Mouse (Mus musculus) forebrain, embryonic 11.5 days (tissue): ENCODE measurements at regions not wholly inside any gene's neighbourhood (a gene's known extent, or its start where the extent isn't known, plus 50 kb on each side); places are given as distances from the start of the nearest gene placed in this dataset.

ENCODE experiments used
- ATAC-seq: fragments of 200-750 bp; cut with Nextera tagmentation; replicated peaks from 2 replicates; pipeline ENCODE4 v1.8.0; 2017; ENCODE audit warnings: moderate TSS enrichment; ENCODE audit not compliant: low FRiP score
- DNase-seq: peaks from one replicate; pipeline ENCODE4 v3.0.0-alpha.2; 2017; ENCODE audit warnings: low spot score
- H3K27ac ChIP-seq: fragments of 300-500 bp; sonication (generic); 2 replicates; pipeline ENCODE4 v1.5.1; 2014; ENCODE audit warnings: low read depth, low read length
- H3K27me3 ChIP-seq: fragments of 300-500 bp; sonication (generic); 2 replicates; pipeline ENCODE4 v1.6.1; 2014; ENCODE audit warnings: mild to moderate bottlenecking, low read length, mixed read lengths; ENCODE audit not compliant: control insufficient read depth, insufficient read depth
- H3K36me3 ChIP-seq: fragments of 300-500 bp; sonication (generic); 2 replicates; pipeline ENCODE4 v1.6.1; 2014; ENCODE audit warnings: mild to moderate bottlenecking, low read length, moderate library complexity, mixed read lengths; ENCODE audit not compliant: control insufficient read depth, insufficient read depth
- H3K4me1 ChIP-seq: fragments of 300-500 bp; sonication (generic); replicated peaks from 2 replicates; pipeline ENCODE4 v1.6.1; 2014; ENCODE audit warnings: low read length, mixed read lengths; ENCODE audit not compliant: control insufficient read depth, insufficient read depth
- H3K4me2 ChIP-seq: fragments of 300-500 bp; sonication (generic); 2 replicates; pipeline ENCODE4 v1.6.1; 2014; ENCODE audit warnings: low read depth, mild to moderate bottlenecking, low read length, moderate library complexity, mixed read lengths; ENCODE audit not compliant: severe bottlenecking
- H3K4me3 ChIP-seq: fragments of 300-500 bp; sonication (generic); 2 replicates; pipeline ENCODE4 v1.5.1; 2014; ENCODE audit warnings: low read depth, low read length
- H3K9ac ChIP-seq: fragments of 300-500 bp; sonication (generic); 2 replicates; pipeline ENCODE4 v1.6.1; 2014; ENCODE audit warnings: low read length
- H3K9me3 ChIP-seq: fragments of 300-500 bp; sonication (generic); 2 replicates; pipeline ENCODE4 v1.6.1; 2016; ENCODE audit warnings: low read length, mixed read lengths; ENCODE audit not compliant: control insufficient read depth
- WGBS: fragments of 180-500 bp; shearing (Covaris S2); extraction: QIAGEN DNeasy Blood & Tissue Kit; methylation state at CpG from one replicate; pipeline ENCODE4 v1.1.7; 2014; 5-methylcytosine and 5-hydroxymethylcytosine counted together

DNA sequence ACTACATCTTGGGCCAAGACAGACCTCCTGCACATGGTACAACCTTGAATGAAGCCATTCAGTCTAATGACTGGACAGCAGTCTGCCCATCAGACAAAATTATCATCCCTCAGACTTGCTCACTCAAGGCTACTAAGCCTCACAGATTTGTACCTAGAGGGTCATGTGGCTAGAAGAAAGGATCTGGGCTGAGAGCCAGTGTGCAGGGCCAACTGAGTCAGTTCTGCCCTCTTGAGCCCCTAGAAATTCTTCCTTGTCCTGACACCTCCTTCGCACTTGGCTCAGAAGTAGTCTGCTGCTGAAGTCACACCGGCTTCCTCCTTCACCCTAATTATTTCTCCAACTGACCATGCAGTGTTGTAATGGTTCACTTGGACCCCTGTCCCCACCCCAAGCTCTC is 207.5 kb downstream of the Qk start:
- H3K27ac ChIP-seq: no peak overlapping the region
- 0 out of 2 replicates have a peak, but pooled peaks cover 2% of the 10 kb centered on the region for H3K4me1 ChIP-seq
- no peaks in the 10 kb centered on the region for H3K27me3 ChIP-seq
- H3K4me2 ChIP-seq: no peak overlapping the region
- H3K9ac ChIP-seq: no peak overlapping the region
- no peak overlapping the region for H3K4me3 ChIP-seq
- 95% methylated on average over 2 of the region's 2 CpGs for WGBS
- no peak for ATAC-seq
- H3K9me3 ChIP-seq: no peaks in the 10 kb centered on the region; the same call in 1 of the 2 replicates
- no peak for DNase-seq
- no peaks in the 10 kb centered on the region for H3K36me3 ChIP-seq

DNA sequence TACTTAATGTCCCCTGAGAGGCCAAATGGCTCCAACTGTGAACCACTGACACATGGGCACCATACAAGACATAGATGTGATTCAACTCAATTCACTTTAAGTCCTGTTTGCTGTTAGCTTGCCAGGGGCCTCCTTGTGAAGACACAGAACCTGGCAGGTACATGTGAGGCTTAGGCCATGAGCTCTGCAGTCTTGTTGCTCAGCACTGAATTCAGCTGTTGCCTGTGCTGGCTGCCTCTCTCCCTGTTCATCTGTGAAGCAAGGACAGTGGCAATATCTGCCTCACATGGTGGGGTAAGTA is 209.3 kb downstream of the Qk start:
- Histone ChIP-seq H3K9ac (no peak overlapping the region), H3K27ac (no peak overlapping the region), H3K27me3 (no peaks in the 10 kb centered on the region), H3K4me1 (0 out of 2 replicates have a peak, but pooled peaks cover 2% of the 10 kb centered on the region), H3K4me2 (no peak overlapping the region), H3K4me3 (no peak overlapping the region), H3K36me3 (no peaks in the 10 kb centered on the region), H3K9me3 (no peaks in the 10 kb centered on the region)
- ATAC-seq (no peak), DNase-seq (no peak)

DNA sequence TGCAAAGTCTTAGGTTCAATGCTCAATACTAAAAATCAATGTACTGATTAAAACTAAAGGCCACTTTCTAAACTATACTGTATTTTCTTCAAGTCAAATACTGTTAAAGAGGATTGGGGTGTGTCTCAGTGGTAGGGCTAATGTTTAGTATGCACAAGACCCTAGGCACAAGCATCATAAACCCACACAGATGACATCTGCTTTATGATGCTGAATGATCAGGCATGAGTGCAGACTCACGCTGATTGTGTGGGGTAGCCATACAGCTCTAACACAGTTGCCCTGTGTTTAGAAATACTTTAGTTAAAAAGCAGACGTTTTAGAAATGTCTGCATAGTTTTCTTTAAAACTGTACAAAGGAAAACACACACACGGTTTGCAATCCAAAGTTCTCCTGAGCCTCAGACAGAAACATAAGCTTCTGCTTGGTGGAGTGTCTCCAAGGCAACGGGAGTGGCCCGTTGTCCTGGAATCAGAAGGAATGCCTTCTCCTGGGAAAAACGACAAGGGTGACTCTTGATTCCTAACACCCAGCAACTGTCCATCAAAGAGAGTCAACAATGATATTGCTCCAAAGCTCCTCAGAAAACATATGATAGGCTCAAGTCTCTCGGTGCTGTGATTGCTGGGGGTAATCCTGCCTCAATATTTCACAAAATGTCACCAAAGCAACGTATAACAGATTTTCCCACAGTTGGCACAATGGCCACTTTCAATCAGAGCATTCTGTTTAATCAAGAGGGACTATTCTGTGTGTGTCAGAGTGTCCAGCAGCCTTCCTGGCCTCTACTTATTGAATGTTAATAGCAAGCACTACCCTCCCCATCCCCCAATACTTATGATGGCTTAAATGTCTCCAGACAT is 209.9 kb downstream of the Qk start:
- no peak overlapping the region for H3K9ac ChIP-seq
- H3K4me2 ChIP-seq: no peak overlapping the region
- H3K27ac ChIP-seq: no peak overlapping the region
- no peaks in the 10 kb centered on the region for H3K36me3 ChIP-seq
- WGBS: 48% methylated on average over 8 of the region's 8 CpGs
- H3K9me3 ChIP-seq: no peaks in the 10 kb centered on the region
- ATAC-seq: no peak
- H3K4me3 ChIP-seq: no peak overlapping the region
- H3K27me3 ChIP-seq: no peaks in the 10 kb centered on the region
- 0 out of 2 replicates have a peak, but pooled peaks cover 2% of the 10 kb centered on the region for H3K4me1 ChIP-seq
- no peak for DNase-seq

DNA sequence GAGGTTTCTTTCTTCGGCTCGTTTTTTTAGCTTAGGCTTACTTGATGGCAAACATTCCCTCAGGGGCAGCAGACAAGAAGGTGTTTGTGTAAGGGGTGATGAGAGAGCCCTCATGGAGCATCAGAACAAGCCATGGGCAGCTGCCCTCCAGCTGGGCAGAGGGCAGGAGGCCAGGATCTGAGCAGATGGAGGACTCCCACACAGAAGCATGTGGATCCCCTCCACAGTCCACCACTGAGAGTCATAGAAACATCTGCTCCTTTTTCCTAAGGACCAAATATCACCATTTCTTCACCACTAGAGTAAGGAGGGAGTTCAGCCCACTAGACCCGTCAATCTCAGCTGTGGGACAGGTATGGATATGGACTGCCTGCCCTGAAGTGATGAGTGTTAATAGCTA is 214.4 kb downstream of the Qk start:
- ATAC-seq (no peak), DNase-seq (no peak)
- Histone ChIP-seq H3K4me2 (no peak overlapping the region), H3K4me1 (no peaks in the 10 kb centered on the region), H3K9me3 (no peaks in the 10 kb centered on the region; the same call in 1 of the 2 replicates), H3K4me3 (no peak overlapping the region), H3K9ac (no peak overlapping the region), H3K27ac (no peak overlapping the region), H3K27me3 (no peaks in the 10 kb centered on the region), H3K36me3 (no peaks in the 10 kb centered on the region)
- WGBS: 83% methylated on average over 3 of the region's 3 CpGs

DNA sequence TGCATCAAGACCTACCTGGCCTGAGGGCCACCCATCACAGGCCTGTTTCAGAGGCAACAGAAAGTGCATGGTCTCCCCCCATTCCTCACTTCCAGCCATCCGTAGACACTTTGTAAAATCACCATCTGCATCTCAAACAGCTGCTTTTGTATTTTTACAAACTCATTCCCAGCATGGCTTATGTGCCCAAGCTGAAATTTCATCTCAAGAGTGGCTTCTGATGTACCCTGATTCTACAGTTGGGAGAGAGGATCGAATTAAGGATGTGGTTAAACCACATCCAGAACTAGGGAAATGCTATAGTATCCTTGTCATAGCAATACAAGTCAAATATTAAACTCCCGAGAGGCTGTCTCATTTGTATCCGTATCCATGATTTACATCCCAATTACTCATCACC is 221.5 kb downstream of the Qk start:
- no peak overlapping the region for H3K9ac ChIP-seq
- H3K4me1 ChIP-seq: no peaks in the 10 kb centered on the region
- no peaks in the 10 kb centered on the region; the same call in 1 of the 2 replicates for H3K9me3 ChIP-seq
- H3K4me3 ChIP-seq: no peak overlapping the region
- H3K36me3 ChIP-seq: no peaks in the 10 kb centered on the region
- H3K4me2 ChIP-seq: no peak overlapping the region
- H3K27me3 ChIP-seq: no peaks in the 10 kb centered on the region
- WGBS: 80% methylated on average over 4 of the region's 4 CpGs
- ATAC-seq (no peak), DNase-seq (no peak)
- no peak overlapping the region for H3K27ac ChIP-seq

DNA sequence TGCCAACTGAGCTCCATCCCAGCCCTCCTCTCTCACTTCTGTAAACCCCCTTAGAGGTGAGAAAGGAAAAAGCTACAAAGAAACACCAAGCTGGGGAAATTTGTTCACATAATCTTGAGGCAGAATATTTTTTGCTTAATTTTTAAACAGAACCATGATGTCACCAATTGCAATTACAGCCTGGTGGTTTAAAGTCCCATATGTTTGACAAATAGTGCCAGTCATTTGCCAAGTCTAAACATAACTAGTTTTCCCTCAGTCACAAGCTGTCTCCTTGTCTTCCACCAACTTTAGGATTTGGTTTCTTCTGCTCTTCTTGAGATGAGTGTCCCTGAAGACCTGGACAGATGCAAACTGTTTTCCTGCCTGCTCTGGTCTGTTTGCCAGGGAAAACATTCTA is 222.0 kb downstream of the Qk start:
- Histone ChIP-seq H3K4me3 (no peak overlapping the region), H3K27ac (no peak overlapping the region), H3K9me3 (no peaks in the 10 kb centered on the region; the same call in 1 of the 2 replicates), H3K27me3 (no peaks in the 10 kb centered on the region), H3K9ac (no peak overlapping the region), H3K4me1 (no peaks in the 10 kb centered on the region), H3K4me2 (no peak overlapping the region), H3K36me3 (no peaks in the 10 kb centered on the region)
- no peak for DNase-seq
- ATAC-seq: no peak

DNA sequence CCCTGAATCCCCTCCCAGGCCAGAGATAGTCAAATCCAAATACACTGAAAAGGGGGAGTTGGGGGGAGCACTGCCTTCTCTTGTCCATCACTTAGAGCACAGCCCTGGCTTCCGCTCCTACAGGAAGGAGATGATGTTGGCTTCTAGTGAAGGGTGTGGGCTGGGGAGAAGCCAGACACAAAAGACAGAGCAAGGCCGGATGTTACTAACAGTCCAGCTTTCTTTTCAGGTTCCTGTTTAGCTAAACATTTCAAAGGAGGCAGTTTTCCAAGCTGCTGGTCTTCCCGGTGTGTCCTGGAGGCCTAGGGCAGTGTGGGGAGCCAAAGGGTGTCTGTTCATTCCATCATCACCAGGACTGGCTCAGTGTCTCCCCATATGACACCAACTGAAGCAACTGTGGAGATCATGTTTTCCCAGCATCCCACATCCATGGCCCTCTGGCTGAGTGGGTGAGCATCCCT is 223.8 kb downstream of the Qk start:
- H3K9me3 ChIP-seq: no peaks in the 10 kb centered on the region
- no peaks in the 10 kb centered on the region for H3K4me1 ChIP-seq
- WGBS: 90% methylated on average over 3 of the region's 3 CpGs
- no peak overlapping the region for H3K4me2 ChIP-seq
- no peak overlapping the region for H3K4me3 ChIP-seq
- H3K9ac ChIP-seq: no peak overlapping the region
- no peaks in the 10 kb centered on the region for H3K27me3 ChIP-seq
- ATAC-seq (no peak), DNase-seq (no peak)
- H3K36me3 ChIP-seq: no peaks in the 10 kb centered on the region
- no peak overlapping the region for H3K27ac ChIP-seq

DNA sequence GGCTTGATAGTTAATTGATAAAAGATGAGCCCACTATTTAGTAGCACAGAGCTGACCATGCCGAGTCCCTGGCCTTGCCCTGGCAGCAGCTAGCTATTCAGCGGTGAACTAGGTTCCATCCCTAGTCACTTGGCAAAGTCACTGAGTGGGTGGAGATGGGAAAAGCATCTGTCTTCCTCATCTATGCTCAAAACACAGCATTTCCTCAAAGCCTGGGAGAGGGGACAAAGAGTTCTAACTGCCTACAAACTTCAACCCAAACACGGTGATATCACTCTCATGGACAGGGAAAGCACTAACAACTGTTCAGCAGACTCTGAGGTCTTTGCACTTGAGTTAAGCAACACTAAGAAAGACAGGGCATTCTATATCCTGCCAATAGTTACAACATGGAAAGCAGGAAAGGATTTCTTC is 225.5 kb downstream of the Qk start:
- H3K27ac ChIP-seq: no peak overlapping the region
- H3K27me3 ChIP-seq: no peaks in the 10 kb centered on the region
- 88% methylated on average over 3 of the region's 3 CpGs for WGBS
- no peak overlapping the region for H3K9ac ChIP-seq
- no peaks in the 10 kb centered on the region for H3K4me1 ChIP-seq
- no peaks in the 10 kb centered on the region for H3K9me3 ChIP-seq
- no peak overlapping the region for H3K4me2 ChIP-seq
- ATAC-seq (no peak), DNase-seq (no peak)
- no peaks in the 10 kb centered on the region for H3K36me3 ChIP-seq
- H3K4me3 ChIP-seq: no peak overlapping the region

DNA sequence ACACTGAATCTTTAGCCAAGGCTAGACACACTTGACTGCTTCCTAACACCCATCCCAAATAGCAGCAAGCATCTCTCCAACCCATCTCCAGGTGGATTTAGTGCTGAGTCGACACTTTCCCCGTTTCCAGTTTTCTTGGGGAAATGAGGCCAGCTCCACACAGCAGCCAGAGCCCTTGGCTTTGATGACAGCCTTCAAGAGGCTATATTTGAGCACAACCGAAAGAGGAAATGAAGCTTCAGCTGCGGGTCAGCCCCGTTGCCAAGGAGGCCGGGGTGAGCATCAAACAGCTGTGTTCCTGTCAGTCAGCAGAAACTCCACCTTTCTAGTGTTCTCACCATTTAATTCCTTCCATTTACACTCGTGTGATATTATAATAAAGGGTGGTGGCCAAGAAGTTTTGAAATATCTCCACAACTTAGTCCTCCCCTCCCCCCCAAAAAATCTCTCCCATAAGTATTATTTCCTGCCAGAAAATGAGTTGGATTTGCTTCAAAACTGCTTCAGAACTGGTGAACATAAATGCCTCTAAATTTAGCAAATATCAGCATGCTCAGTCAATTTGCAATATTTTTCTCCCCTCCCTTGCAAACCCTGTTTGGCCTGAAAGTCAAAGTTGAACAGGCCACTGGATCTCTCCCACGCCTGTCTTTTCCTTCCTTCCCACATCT is 226.1 kb downstream of the Qk start:
- ATAC-seq (no peak), DNase-seq (no peak)
- no peak overlapping the region for H3K9ac ChIP-seq
- H3K4me1 ChIP-seq: no peaks in the 10 kb centered on the region
- H3K36me3 ChIP-seq: no peaks in the 10 kb centered on the region
- no peak overlapping the region for H3K4me3 ChIP-seq
- no peaks in the 10 kb centered on the region for H3K9me3 ChIP-seq
- no peak overlapping the region for H3K4me2 ChIP-seq
- no peaks in the 10 kb centered on the region for H3K27me3 ChIP-seq
- H3K27ac ChIP-seq: no peak overlapping the region
- 82% methylated on average over 8 of the region's 8 CpGs for WGBS
